ENCODE assay signal across 8 mouse cellular contexts in the genomic region with DNA sequence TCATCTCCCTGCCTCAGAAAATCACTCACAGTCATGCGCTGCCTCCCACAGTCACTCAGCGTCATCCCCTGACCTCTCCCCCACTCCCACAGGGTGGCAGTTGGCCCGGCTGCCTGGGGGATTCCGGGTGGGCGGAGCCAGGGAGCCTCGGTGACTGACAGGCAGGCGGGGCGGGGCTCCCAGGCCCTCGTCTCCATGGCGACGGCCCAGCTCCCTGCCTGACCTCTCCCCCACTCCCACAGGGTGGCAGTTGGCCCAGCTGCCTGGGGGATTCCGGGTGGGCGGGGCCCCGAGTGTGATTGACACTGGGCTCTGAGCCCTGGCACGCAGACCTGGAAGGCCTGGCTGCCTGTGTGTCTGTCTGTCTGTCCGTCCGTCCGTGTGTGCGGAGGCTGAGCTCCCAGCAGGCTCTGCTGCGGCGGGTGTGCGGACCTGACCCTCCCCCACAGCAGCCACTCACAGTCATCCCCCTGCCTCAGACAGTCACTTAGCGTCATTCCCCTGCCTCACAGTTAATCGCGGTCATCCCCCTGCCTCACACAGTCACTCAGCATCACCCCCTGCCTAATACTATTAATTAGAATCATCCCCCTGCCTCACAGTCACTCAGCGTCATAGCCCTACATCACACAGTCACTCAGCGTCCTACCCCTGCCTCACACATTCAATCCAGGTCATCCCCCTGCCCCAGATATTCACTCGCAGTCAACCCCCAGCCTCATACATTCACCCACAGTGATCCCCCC. TPM values are rescaled to one million over a fixed set of nuclear protein-coding genes. Genes with fewer than 3 reads are reported as not detected.
DNase-seq lines count a peak whose midpoint lies in the region; TF ChIP-seq lines count a peak whose summit lies in the region.
"Not testable (repeated sequence)": the region's sequence is repeated elsewhere in the genome, so short reads cannot be mapped to it uniquely, and the experiment has no call there.

No protein-coding gene starts in this region.

- peak; percentile 100 for DNase-seq in T-cell, adult 2 months (ENCODE audit: low spot score)
- DNase-seq in cerebellum, postnatal 36 days = peak; percentile 73 to 92
- DNase-seq in gastrocnemius, postnatal 14 days = peak; percentile 87
- peak; percentile 100 for DNase-seq in induced T-regulatory cell, adult 2 months (ENCODE audit: low read depth)
- DNase-seq in left cerebral cortex, adult 2 months (ENCODE audit: extremely low spot score in 1 of 2, low spot score in 2 of 2) = peak; percentile 96 to 98
- DNase-seq in lung, postnatal 4 days = peak; percentile 99
- peak; percentile 100 for DNase-seq in retina, postnatal 7 days (ENCODE audit: low read depth, low spot score)
- DNase-seq in thymus, postnatal 36 days = peak; percentile 100

- intact Hi-C loops in gastrocnemius, postnatal 14 days (cut with DNase I; ENCODE audit: low total_unique reads) = not testable (repeated sequence)
- intact Hi-C loops in left cerebral cortex, adult 2 months (cut with DNase I) = loop anchor here (1.0 kb wide), 2 partner anchors 8 to 75 kb away; no protein-coding TSS in a partner anchor

- peak overlapping the region; percentile 9; the same call in 1 of the 2 replicates for H3K4me3 ChIP-seq in left cerebral cortex, adult 2 months

- peak overlapping the region; percentile 26 for H3K27ac ChIP-seq in left cerebral cortex, adult 2 months

- TF ChIP-seq CTCF in left cerebral cortex, adult 2 months (IDR thresholded peaks at IDR 0.05) = not testable (repeated sequence)

RNA-seq across cellular contexts. Expression of gene Gm21887, which starts 18.2 kb away (rescaled TPM):
- 10 to 100 TPM; 32.5 to 36.1 TPM for total RNA-seq in gastrocnemius, postnatal 14 days (2021)
- 100 to 1,000 TPM; 190 to 207 TPM for total RNA-seq in left cerebral cortex, adult 2 months (2021)

Comparison
In these comparisons a context has a peak if more than half of its experiments do, and no peak if none do; other contexts are left out.
1. Peak in every context shown above with its lines: DNase-seq, H3K4me3 ChIP-seq and H3K27ac ChIP-seq.
2. RNA of gene Gm21887, which starts 18.2 kb away (total RNA-seq): 190 to 207 TPM in left cerebral cortex, adult 2 months; 32.5 to 36.1 TPM in gastrocnemius, postnatal 14 days; every median in the first group is over 4 times any median in the second.